Mouse (Mus musculus) ovary, postnatal 14 days (tissue): Measurements from ENCODE around the gene Vmn2r62.
"Not testable (repeated sequence)": the region's sequence is repeated elsewhere in the genome, so short reads cannot be mapped to it uniquely, and the experiment has no call there.

Source experiments
- DNase-seq: peaks from one replicate; pipeline ENCODE4 v3.0.0; 2022; ENCODE audit warnings: low spot score

Gene Vmn2r62

GRCm38 (mm10) chr7:42793425-42793824 is at the start of gene Vmn2r62:
TSS of gene Vmn2r62 (minus strand) at chr7:42793525.
- DNase-seq: not testable (repeated sequence)

GRCm38 (mm10) chr7:42838366-42838765 is 45.0 kb upstream of the Vmn2r62 start:
- DNase-seq: not testable (repeated sequence)

GRCm38 (mm10) chr7:42832221-42832620 is 38.9 kb upstream of the Vmn2r62 start:
- DNase-seq: no peak

GRCm38 (mm10) chr7:42749836-42750235 is 43.5 kb downstream of the Vmn2r62 start:
- DNase-seq: no peak

GRCm38 (mm10) chr7:42738536-42739210 is 54.7 kb downstream of the Vmn2r62 start:
- no peak for DNase-seq

- DNase-seq: not testable (repeated sequence)
Measured at GRCm38 (mm10) chr7:42726917-42727316, 66.4 kb downstream of the Vmn2r62 start, which contains the start of gene Gm17067. TSS of gene Gm17067 (minus strand) at chr7:42727017.
